Mouse (Mus musculus) adrenal gland, adult 2 months (tissue): Measurements from ENCODE around the gene Armc3. TPM values are rescaled to one million over a fixed set of nuclear protein-coding genes. Genes with fewer than 3 reads are reported as not detected.

ENCODE experiments used
- DNase-seq: peaks from one replicate; pipeline ENCODE4 v3.0.0; 2021
- long read RNA-seq: library from polyadenylated mRNA; stranded (forward); transcript quantifications from one replicate; pipeline ENCODE4 v2.0.0, GENCODE M21; 2021
- polyA plus RNA-seq: library from polyadenylated mRNA; depleted of rRNA; stranded (reverse); fragments of >200 nt; gene quantifications from 2 replicates; pipeline ENCODE4 v1.2.3, GENCODE M21; 2012; rRNA removed
- total RNA-seq, 2 experiments: library from RNA; stranded (reverse); gene quantifications; 2 replicates each; pipeline ENCODE4 v1.2.3; 2021

The Armc3 gene
- total RNA-seq (not detected), polyA plus RNA-seq (not detected in 2 replicates)
- long read RNA-seq: 0 reads

DNA sequence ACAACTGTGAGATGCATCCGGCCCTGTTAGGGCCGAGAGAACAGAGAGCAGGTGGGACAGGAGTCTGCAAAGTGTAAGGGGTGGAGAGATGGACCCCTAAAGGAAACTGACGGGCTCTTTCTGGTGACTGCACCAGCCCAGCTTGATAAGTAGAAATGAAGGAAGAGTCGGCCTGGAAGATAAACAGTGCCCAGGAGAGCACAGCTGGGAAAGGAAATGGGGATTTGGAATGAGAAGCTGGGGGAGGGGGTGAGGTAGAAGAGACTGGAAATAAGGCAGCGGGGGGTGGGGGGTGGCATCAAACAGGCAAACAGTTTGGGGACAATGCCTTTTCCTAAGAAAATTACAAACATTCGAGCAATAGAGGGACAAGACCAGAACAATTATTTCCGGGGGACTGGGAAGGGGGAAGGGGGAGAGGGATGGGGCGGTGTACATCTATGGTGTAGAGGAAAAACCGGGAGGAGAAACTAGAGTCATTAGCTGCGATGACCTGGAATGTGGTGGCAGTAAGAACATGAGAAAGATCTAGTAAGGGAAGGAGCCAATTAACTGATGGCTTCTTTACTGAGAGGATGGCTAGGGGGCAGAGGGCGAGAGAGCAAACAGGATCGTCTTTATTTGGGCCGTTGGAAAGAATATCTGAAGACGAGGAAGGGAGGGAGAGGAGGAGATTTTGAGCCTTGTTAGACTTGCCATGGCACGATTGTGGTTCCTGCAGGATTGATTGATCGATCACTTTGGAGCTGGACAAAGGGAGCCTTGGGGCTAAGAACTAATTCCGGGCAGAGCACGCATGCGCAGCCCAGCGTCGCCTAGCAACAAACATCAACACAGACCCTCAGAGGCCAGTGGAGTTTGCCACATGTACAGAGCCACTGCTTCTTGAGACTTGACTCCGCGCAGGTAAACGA, at the start of gene Armc3:
Gene Armc3, plus strand, starts transcription at position 851 of the 914 bp plus-strand sequence.
- peak; percentile 8 for DNase-seq

DNA sequence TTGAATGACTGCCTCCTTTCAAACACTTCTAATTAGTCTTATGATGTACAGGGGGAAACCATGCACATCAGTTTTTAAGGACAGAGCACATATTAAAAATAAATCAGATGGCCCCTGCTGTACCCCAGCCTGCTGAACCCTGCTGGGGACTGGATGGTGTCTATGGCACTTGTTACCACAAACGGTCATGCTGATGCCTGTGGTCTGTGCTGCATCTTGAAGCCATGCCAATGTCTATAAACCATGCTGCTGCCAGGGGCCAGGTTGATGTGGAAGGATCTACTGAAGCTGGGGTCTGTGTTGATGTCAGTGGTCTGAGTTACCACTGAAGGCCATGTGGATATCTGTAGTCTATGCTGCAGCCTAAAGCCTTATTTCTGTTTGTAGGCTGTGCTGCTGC, 46.4 kb upstream of the Armc3 start:
- DNase-seq: no peak

DNA sequence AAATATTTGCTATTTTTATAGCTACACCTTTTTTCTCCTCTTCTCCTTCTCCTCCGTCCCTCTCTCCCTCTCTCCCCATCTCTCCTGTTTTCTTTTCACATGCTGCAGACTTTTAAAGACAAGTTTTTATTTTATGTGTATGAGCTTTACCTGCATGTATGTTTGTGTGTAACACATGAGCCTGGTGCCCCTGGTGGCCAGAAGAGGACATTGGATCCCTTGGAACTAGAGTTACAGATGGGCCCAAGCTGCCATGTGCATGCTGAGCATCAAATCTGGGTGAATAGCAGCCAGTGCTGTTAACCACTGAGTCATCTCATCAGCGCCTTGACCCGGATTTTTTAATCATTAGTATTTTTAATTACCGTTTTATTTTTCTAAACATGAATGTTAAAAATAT, 42.9 kb upstream of the Armc3 start:
- DNase-seq: peak; percentile 36

DNA sequence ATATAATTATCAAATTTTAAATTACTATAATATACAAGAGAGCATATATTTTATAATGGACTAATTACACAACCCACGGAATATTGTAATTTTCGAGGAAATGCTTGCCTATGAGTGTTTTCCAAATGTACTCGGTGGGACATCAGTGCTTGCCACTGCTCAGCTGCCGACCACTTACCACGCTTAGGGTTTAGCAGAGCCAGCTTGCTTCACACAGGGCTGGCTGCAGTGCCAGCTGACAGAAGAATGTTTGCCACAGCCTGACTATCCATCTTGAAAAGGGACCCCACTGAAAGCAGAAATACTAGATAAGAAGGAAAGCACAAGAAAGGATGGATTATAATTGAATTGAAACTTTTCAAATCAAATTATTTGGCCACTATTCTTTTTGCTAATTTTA, 39.6 kb upstream of the Armc3 start:
- no peak for DNase-seq

DNA sequence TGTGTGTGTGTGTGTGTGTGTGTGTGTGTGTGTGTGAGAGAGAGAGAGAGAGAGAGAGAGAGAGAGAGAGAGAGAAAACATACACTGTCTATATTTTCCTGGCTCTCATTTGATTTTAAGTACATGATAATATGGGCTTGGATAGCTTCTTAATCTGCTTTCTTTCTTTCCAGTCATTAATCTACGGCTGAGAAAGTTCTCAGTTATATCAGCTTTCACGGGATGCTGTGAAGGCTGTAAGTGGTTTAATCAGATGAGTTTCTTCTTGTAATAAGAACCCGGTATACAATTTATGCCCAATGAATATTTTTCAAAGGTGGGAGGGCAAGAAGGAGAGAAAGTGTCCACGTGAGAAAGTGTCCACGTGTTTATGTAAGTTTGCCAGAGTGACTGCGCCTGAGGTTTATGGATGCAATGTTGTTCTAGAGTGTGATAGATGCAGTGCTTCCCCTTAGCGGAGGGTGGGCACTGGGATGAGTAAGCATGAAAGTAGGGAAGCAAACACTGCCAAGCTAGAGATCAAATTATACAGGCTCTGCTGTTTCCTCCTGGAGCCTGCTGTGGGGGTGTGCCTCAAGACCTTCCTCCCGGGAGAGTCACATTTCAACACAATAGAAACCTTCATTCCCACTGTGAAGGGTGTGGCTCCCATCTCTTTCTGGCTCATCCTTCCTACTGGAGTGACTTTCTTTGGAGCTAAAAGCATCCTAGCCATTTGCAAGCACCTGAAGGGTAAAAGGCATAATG, 38.6 kb upstream of the Armc3 start:
- DNase-seq: peak; percentile 10

DNA sequence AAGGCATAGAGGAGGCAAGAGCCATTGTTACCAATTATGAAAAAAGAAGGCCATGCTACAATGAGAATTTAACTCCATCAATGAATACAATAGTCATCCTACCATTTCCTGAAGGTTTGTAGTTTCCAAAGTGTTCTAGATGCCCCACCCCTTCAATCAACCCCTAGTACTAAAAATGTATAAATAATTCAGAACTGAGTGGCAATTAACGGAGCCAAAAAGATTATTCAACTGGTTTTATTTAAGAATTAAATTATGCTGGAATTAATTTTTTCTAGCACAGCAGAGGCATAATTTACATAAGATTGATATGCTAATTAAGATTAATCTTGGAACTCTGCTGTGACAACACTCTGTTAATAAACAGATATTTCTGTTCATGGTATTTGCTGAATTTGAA, 34.9 kb upstream of the Armc3 start:
- DNase-seq: no peak

DNA sequence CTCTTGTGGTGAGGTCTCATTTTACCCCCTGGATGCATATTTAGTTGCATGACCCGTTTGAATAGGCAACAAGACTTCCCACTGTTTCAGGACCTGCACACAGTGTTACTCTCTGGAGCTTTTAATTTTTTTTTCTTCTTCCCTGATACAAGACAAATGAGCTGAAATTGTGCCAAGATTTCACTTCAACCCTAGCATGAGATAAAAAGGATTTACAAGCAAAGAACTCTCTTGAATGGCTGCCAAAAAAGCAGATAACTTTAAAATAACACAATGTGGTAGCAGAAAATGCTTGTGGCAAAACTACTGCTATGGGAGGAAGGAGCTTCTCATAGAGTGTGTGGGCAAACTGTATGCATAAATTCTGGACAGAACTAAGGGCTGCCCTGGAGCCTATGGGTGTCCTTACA, 22.3 kb upstream of the Armc3 start:
- no peak for DNase-seq

DNA sequence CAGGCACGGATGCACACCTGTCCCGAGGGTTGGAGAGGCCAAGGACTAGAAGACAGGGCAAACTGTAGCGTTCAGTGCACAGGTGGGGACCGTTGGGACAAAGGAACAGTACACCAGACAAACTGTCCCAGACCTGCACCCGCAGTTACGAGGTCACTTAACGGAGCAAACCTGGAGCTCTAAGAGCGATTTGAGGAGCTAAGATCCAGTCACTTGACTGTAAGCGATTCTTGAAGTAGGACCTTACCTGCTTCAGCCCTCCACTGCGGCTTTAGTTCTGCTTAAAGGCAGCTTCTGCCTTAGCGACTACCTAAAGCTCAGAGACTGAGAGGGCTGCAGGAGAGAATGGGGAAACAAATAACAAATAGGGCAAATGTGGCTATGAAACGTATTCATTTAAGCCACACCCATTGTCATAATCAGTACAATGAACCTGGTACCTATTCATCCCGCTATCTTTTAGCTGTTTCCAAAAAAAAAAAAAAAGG, 308 bp downstream of the Armc3 start:
- no peak for DNase-seq

DNA sequence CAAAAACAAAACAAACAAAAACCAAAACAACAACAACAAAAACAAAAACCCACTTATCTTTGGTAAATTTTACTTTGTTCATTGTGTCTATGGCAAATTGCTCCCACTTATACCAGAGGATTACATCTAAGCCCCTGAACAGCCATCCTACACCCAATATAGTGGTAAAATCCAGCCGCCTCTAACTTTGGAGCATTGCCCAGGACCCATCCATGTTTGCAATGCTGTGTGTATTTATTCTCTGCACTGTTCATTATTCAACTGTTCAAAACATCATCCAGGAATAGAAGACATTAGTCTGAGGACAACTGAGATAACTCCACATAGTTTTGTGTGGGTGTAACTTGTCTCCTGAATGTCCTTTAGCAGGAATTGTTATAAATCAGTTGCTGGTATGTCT, 1.0 kb downstream of the Armc3 start:
- DNase-seq: no peak

DNA sequence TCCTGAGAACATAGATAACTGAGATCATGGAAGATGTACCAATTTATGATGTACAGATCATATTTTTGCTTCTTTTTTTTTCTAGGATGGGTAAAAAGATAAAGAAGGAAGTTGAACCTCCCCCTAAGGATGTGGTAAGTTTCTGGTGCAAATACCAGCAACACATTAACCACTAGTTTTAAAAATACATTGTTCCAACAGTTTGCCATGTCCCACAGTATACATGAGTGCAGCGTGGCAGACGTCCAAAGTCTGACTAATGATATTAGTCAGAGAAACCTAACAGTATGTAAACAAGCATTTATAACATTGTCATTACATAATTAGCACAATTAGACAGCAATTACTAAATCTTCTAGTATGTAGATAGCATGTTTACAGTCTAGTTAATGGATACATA, 2.6 kb downstream of the Armc3 start:
- no peak for DNase-seq

DNA sequence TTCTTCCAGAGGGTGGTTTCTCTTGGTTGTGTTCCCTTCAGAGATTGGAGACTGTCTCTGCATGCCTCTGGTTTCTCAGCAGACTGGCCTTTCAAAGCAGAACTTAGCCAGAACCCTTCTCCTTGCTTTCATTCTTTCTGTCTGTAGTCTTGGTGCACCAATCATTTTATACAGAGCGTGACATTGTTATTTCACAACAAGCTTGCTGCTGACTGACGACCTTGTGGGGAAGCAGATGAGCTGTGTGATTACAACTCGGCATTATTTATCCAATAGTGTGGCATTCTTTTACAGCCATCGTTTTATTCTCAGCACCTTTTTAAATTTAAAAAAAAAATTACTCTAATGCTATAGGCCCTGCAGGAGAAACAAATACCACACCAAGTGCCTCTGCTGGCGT, 35.2 kb downstream of the Armc3 start:
- no peak for DNase-seq

DNA sequence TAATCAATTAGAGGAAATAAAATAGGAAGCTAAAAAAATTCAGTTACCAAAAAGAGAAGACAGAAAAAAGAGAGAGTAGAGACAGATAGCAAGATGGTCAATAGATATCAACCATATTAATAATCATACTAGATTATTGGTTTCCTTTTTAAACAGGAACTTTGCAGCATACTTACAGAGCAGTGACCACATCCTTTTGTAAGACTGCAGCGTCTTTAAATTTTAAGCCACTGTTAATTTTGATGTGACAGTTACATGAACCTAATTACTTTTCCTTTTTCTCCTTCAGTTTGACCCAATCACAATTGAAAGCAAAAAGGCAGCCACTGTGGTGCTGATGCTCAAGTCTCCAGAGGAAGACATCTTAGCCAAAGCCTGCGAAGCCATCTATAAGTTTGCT, 36.1 kb downstream of the Armc3 start:
- no peak for DNase-seq

DNA sequence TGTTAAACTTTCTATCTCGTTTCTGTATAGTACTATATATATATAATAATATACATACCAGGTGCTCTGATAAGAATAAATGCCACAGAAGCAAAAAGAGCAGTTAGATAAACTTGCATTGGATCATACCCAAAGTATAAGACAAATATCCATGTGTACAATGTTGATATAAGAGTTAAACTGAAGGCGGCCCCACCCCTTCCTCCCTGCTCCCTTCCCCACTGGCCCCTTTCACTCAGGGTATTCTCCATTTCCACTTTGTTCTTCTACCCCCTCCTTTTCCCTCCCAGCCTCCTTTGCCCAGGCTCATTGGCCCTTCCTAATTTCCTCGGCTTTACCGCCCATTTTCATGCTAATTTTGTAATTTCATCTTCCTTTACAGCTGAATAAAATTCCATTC, 36.5 kb downstream of the Armc3 start:
- no peak for DNase-seq

DNA sequence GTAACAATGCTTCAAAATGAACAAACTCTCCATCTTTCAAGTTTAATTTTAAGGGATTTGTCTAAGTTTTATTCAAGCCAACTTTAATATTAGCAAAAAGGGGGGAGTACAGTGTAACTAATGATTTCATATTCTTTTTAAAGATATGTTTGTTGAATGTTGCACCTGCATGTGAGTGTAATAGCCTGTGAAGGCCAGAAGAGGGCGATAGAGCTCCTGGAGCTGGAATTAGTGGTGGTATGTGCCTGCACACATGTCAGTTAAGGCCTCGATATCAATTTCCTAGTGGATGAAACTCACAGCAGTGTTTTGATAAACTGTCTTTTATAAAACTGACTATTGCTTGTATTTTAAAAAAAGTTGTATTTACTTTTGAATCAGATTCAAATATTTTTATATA, 39.7 kb downstream of the Armc3 start:
- no peak for DNase-seq

DNA sequence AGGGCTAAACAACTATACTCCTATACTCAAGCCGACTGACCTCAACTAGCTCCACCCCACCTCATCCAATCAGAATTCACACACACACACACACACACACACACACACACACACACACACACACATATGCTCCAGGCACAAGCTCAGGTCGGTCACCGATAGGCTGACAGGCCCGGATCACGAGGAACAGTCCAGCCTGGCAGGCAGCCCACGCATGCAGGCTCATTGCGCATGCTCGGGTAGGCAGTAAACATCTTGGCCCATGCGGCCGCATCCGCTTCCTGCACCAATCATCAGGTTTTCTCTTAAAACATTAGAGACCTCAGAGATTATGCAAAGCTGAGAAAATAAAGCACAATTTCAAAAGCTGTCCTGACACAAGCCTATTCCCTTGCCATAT, 50.5 kb downstream of the Armc3 start:
- DNase-seq: no peak

DNA sequence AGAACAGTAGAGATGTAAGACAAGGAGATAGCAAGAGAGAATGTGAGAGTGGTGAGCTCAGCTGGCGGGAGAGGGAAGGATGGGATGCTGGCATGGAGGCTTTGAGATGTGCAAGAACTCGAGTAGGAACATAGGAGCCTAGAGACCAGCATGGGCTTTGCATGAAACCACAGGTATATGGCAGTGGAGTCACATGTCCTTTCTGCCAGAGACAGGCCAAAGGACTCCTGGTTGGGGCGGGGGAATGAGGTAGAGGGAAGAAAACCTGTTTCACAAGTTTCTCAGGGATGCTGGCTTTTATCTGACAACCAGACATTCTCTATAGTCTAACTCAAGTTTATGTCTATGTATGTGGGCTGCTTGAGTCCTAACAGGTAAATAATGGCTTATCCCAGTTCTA, 55.9 kb downstream of the Armc3 start:
- DNase-seq: no peak

DNA sequence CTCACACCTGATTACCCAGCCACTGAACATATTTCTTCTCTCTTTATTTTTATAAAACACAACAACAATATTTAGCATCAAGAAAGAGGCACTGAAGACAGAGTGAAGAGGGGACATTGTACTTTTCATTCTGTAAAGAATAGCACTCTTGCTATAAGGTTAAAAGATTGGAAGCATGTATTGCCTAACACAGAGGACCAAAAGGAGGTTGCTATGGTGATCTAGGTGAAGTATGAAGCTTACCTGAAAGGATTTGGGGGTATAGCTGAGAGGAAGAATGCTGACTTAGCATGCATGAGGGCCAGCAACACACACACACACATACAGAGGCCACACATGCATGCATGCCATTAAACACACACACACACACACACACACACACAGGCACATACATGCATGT, 58.2 kb downstream of the Armc3 start:
- no peak for DNase-seq

DNA sequence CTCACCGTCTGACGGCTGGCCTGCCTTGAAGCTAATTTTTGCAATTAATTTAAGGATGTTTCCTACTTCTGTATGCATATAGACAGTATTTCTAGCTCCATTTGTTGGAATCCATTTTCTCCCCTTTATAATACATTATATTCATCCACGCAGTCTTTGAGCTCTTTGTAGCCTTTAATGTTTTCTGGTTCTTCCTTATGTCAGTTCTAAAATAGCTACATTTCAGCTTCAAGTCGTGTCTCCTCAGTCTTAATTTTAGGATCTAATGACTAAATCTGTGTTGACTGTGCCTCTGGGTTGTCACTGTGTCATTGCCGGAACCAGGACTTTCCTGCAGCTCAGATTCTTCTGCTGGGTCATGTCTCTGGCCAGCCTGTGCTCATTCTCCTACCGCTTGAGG, 61.3 kb downstream of the Armc3 start:
- no peak for DNase-seq

DNA sequence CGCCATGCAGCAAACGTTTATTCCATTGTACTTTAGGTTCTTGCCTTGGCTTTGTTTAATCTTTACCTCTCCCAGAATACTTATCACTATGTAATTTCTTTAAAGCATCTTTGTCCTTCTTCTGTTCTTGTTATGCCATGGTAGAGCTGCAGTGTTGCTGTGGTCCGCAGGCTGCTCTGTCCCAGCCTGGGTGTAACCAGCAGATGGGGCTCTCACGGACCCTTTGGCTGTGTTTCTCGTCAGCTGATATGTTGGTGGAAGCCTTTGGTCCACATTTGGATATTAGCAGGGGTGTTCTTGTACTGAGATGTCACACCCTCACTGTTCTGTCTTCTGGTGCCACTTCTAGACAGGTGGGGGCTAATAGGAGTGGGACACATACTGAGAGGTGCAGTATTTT, 64.3 kb downstream of the Armc3 start:
- no peak for DNase-seq

DNA sequence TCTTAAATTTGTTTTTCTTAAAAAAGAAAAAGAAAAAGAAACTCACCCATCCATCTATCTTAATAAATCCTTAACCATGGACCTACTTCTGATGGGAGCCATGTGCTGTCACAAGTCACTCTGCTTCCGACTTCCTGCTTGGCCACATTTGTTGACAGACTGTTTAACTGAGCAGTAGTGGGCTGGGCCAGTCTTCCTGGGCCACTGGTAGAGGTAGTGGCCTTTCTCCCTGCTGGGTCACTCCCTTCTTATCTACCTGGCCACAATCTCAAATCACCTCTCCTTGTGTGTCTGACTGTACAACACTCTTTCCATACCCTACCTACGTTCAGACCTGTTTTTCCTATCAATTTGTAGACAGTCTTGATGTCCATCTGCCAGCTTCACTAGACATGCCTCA, 66.7 kb downstream of the Armc3 start:
- no peak for DNase-seq

DNA sequence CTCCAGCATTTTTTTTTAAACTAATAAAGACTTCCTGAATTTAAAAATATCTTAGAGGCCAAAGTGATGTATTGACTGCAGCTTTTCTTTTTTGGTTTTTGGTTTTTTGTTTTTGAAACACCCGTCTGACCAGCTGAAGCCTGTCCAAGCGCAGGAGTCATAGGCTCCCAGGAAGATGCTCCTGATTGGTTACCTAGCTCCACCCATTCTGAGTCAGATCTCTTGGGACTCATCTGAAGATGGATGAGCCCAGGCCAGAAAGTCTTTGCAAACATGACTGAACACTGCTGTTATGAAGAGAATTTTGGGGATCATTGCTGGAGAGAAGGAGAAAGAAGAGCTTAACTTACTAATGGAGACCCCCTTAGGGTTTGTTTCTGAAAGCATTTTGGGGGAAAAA, 68.3 kb downstream of the Armc3 start:
- DNase-seq: no peak

DNA sequence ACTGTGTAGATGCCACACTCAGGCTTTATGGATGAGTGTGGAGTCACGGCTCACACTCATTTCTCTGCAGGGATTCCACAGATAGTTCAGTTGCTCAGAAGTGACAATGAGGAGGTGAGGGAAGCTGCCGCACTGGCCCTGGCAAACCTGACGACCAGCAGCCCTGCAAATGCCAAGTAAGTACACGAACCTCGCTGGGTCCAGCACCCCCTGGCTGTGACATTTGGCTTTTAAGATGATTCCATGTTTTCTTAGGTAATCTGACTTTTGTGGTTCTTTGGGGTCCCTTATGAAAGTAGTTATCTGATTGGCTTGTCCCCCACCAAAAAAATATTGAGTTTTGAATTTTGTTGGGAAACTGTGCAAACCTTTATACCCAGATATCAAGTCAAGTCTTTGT, 70.9 kb downstream of the Armc3 start:
- DNase-seq: no peak

DNA sequence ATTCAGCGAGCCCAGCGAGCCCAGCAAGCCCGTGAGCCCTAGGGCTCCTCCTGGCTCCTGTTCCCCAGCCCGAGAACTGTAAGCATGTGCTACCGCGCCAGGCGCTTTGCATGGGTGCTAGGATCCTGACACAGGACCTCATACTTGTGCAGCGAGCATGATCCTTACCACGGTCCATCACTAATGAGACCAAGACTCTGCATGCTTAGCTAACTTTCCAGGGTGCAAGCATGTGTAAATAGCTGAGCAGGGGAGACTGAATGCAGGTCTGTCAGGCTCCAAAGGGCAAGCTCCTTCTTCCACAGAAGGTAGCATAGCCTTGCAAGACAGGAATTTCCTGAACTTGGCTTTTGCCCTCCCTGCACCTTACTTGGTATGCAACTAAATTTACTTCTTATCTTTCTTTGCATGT, 71.6 kb downstream of the Armc3 start:
- no peak for DNase-seq
